Comparison of ENCODE assay signal across 12 mouse cellular contexts in genomic region chr8:80798778-80799177, GRCm38 (mm10). TPM values are rescaled to one million over a fixed set of nuclear protein-coding genes. Genes with fewer than 3 reads are reported as not detected.
DNase-seq lines count a peak whose midpoint lies in the region; ATAC-seq and TF ChIP-seq lines count a peak whose summit lies in the region.
"Had no signal": no experiment of that assay in that cellular context is flagged by ENCODE, and none has a peak within 500 bp of the region (broad histone marks: within the 10 kb centered on the region; RNA-seq: fewer than 3 reads in every experiment).

No protein-coding gene starts in this region.

- H3K4me3 ChIP-seq in embryonic facial prominence, embryonic 13.5 days = no peak overlapping the region
- H3K4me3 ChIP-seq in embryonic facial prominence, embryonic 10.5 days = no peak overlapping the region
- no peak overlapping the region for H3K4me3 ChIP-seq in kidney, embryonic 15.5 days (replicated peaks)
- no peak overlapping the region for H3K4me3 ChIP-seq in midbrain, postnatal 0 days (ENCODE audit: low read depth, low read length)
- no peak overlapping the region for H3K4me3 ChIP-seq in midbrain, embryonic 11.5 days (ENCODE audit: low read depth, low read length)
- H3K4me3 ChIP-seq in limb, embryonic 13.5 days = no peak overlapping the region
- H3K4me3 ChIP-seq: hindbrain, embryonic 10.5 days had no signal

- H3K27me3 ChIP-seq in embryonic facial prominence, embryonic 13.5 days = no peaks in the 10 kb centered on the region
- no peaks in the 10 kb centered on the region for H3K27me3 ChIP-seq in embryonic facial prominence, embryonic 10.5 days (replicated peaks; ENCODE audit: low read depth, poor library complexity, severe bottlenecking)
- no peaks in the 10 kb centered on the region for H3K27me3 ChIP-seq in kidney, embryonic 15.5 days
- no peaks in the 10 kb centered on the region for H3K27me3 ChIP-seq in midbrain, postnatal 0 days (ENCODE audit: insufficient read depth, low read length)
- H3K27me3 ChIP-seq in midbrain, embryonic 11.5 days (ENCODE audit: control insufficient read depth, insufficient read depth, low read length) = no peaks in the 10 kb centered on the region
- H3K27me3 ChIP-seq in limb, embryonic 13.5 days = no peaks in the 10 kb centered on the region

- H3K9ac ChIP-seq in embryonic facial prominence, embryonic 13.5 days = no peak overlapping the region
- H3K9ac ChIP-seq in kidney, embryonic 15.5 days = no peak overlapping the region
- H3K9ac ChIP-seq in midbrain, postnatal 0 days (replicated peaks; ENCODE audit: low read length, poor library complexity, severe bottlenecking) = no peak overlapping the region
- H3K9ac ChIP-seq in midbrain, embryonic 11.5 days (ENCODE audit: low read length) = no peak overlapping the region
- H3K9ac ChIP-seq in limb, embryonic 13.5 days = no peak overlapping the region

- H3K4me1 ChIP-seq in embryonic facial prominence, embryonic 13.5 days = peaks cover 16% of the 10 kb centered on the region; the same call in 1 of the 2 replicates
- H3K4me1 ChIP-seq in embryonic facial prominence, embryonic 10.5 days = peaks cover 12% of the 10 kb centered on the region
- H3K4me1 ChIP-seq in kidney, embryonic 15.5 days = peaks cover 28% of the 10 kb centered on the region
- no peaks in the 10 kb centered on the region for H3K4me1 ChIP-seq in midbrain, postnatal 0 days (ENCODE audit: insufficient read depth, low read length)
- no peaks in the 10 kb centered on the region for H3K4me1 ChIP-seq in midbrain, embryonic 11.5 days (ENCODE audit: control insufficient read depth, insufficient read depth, low read length)
- peaks cover 39% of the 10 kb centered on the region for H3K4me1 ChIP-seq in limb, embryonic 13.5 days

- no peak for ATAC-seq in embryonic facial prominence, embryonic 13.5 days (ENCODE audit: insufficient number of reproducible peaks, insufficient read depth, low FRiP score, low TSS enrichment, low read depth)
- ATAC-seq in kidney, embryonic 15.5 days (replicated peaks; ENCODE audit: low FRiP score) = no peak
- ATAC-seq in midbrain, postnatal 0 days (ENCODE audit: low FRiP score) = no peak
- ATAC-seq in midbrain, embryonic 11.5 days (ENCODE audit: low FRiP score) = no peak
- no peak for ATAC-seq in limb, embryonic 13.5 days (ENCODE audit: low FRiP score, low read depth)

- peaks cover 3% of the 10 kb centered on the region; the same call in 1 of the 2 replicates for H3K36me3 ChIP-seq in embryonic facial prominence, embryonic 13.5 days
- H3K36me3 ChIP-seq in embryonic facial prominence, embryonic 10.5 days (replicated peaks) = peaks cover 15% of the 10 kb centered on the region
- H3K36me3 ChIP-seq in kidney, embryonic 15.5 days = peaks cover 7% of the 10 kb centered on the region; the same call in 1 of the 2 replicates
- H3K36me3 ChIP-seq in midbrain, postnatal 0 days (ENCODE audit: insufficient read depth, low read length) = no peaks in the 10 kb centered on the region
- H3K36me3 ChIP-seq in midbrain, embryonic 11.5 days (ENCODE audit: control insufficient read depth, insufficient read depth, low read length) = no peaks in the 10 kb centered on the region
- peaks cover 11% of the 10 kb centered on the region; the same call in 1 of the 2 replicates for H3K36me3 ChIP-seq in limb, embryonic 13.5 days

- TF ChIP-seq CTCF in midbrain, postnatal 0 days (IDR thresholded peaks at IDR 0.05) = peak; percentile 38

- 90% methylated on average over 3 of the region's 3 CpGs for WGBS in embryonic facial prominence, embryonic 13.5 days
- 90% methylated on average over 3 of the region's 3 CpGs for WGBS in embryonic facial prominence, embryonic 10.5 days
- WGBS in kidney, embryonic 15.5 days = 93% methylated on average over 3 of the region's 3 CpGs
- 96% methylated on average over 3 of the region's 3 CpGs for WGBS in midbrain, postnatal 0 days
- 94% methylated on average over 3 of the region's 3 CpGs for WGBS in midbrain, embryonic 11.5 days
- 92% methylated on average over 3 of the region's 3 CpGs for WGBS in limb, embryonic 13.5 days

- no peak for DNase-seq in embryonic facial prominence, embryonic 10.5 days (ENCODE audit: low spot score)
- DNase-seq in kidney, adult 18-20 months = no peak
- no peak for DNase-seq in midbrain, postnatal 0 days (ENCODE audit: low spot score)
- no peak for DNase-seq in midbrain, embryonic 11.5 days (ENCODE audit: low spot score, missing footprints)
- no peak for DNase-seq in gastrocnemius, adult 8-10 months (ENCODE audit: low spot score in 2 of 2)
- DNase-seq: heart, adult 11 months; kidney, adult 9 months; retina, postnatal 1 day had no signal

- peak overlapping the region; percentile 64 for H3K27ac ChIP-seq in embryonic facial prominence, embryonic 13.5 days
- no peak overlapping the region for H3K27ac ChIP-seq in embryonic facial prominence, embryonic 10.5 days (replicated peaks)
- H3K27ac ChIP-seq in kidney, embryonic 15.5 days = peak overlapping the region; percentile 39; the same call in 1 of the 2 replicates
- no peak overlapping the region for H3K27ac ChIP-seq in midbrain, postnatal 0 days (ENCODE audit: low read depth, low read length)
- H3K27ac ChIP-seq in midbrain, embryonic 11.5 days (ENCODE audit: low read depth, low read length) = no peak overlapping the region
- H3K27ac ChIP-seq in limb, embryonic 13.5 days = peak overlapping the region; percentile 80
- H3K27ac ChIP-seq: hindbrain, embryonic 10.5 days had no signal

- H3K4me2 ChIP-seq in embryonic facial prominence, embryonic 13.5 days = no peak overlapping the region
- H3K4me2 ChIP-seq in kidney, embryonic 15.5 days = no peak overlapping the region
- no peak overlapping the region for H3K4me2 ChIP-seq in midbrain, postnatal 0 days (ENCODE audit: low read depth, low read length, poor library complexity, severe bottlenecking)
- no peak overlapping the region for H3K4me2 ChIP-seq in midbrain, embryonic 11.5 days
- H3K4me2 ChIP-seq in limb, embryonic 13.5 days (replicated peaks) = no peak overlapping the region

- H3K9me3 ChIP-seq in embryonic facial prominence, embryonic 13.5 days = no peaks in the 10 kb centered on the region
- H3K9me3 ChIP-seq in embryonic facial prominence, embryonic 10.5 days = peaks cover 3% of the 10 kb centered on the region; the same call in 1 of the 2 replicates
- no peaks in the 10 kb centered on the region; the same call in none of the 2 replicates for H3K9me3 ChIP-seq in kidney, embryonic 15.5 days (replicated peaks)
- no peaks in the 10 kb centered on the region for H3K9me3 ChIP-seq in midbrain, postnatal 0 days (ENCODE audit: low read length)
- H3K9me3 ChIP-seq in midbrain, embryonic 11.5 days (ENCODE audit: control insufficient read depth, low read length) = no peaks in the 10 kb centered on the region
- 0 out of 2 replicates have a peak, but pooled peaks cover 5% of the 10 kb centered on the region for H3K9me3 ChIP-seq in limb, embryonic 13.5 days

RNA-seq across cellular contexts. Expression of gene Smarca5, which starts 59.5 kb away (rescaled TPM):
- 83.5 and 86.2 TPM in 2 replicates for polyA plus RNA-seq in embryonic facial prominence, embryonic 13.5 days (2015; fragmentation: Nextera tagmentation; extraction: Ambion mirVana)
- 106 and 107 TPM in 2 replicates for polyA plus RNA-seq in embryonic facial prominence, embryonic 10.5 days (2016; fragmentation: Nextera tagmentation; extraction: Ambion mirVana)
- 80.9 and 83.9 TPM in 2 replicates for polyA plus RNA-seq in kidney, embryonic 15.5 days (2015; fragmentation: Nextera tagmentation; extraction: Ambion mirVana)
- 30.5 and 36.5 TPM in 2 replicates for total RNA-seq in midbrain, postnatal 0 days (2014; rRNA removed)
- 23.8 and 28.9 TPM in 2 replicates for polyA plus RNA-seq in midbrain, postnatal 0 days (2015; fragmentation: Nextera tagmentation; extraction: Ambion mirVana)
- polyA plus RNA-seq in midbrain, embryonic 11.5 days (2014; fragmentation: Nextera tagmentation; extraction: Ambion mirVana) = 182 TPM in 2 replicates
- polyA plus RNA-seq in limb, embryonic 13.5 days (2015; fragmentation: Nextera tagmentation; extraction: Ambion mirVana) = 78.5 and 80.9 TPM in 2 replicates
- 10 to 100 TPM; 26.0 to 32.8 (median 29.7) TPM for total RNA-seq in gastrocnemius, adult 8-10 months (2022)

Comparison
In these comparisons a context has a peak if more than half of its experiments do, and no peak if none do; other contexts are left out.
1. H3K27ac ChIP-seq: peak in embryonic facial prominence, embryonic 13.5 days (single experiment), kidney, embryonic 15.5 days (single experiment) and limb, embryonic 13.5 days (single experiment); none in embryonic facial prominence, embryonic 10.5 days (single experiment), midbrain, postnatal 0 days (single experiment) and midbrain, embryonic 11.5 days (single experiment).